Mouse (Mus musculus): ENCODE results near the gene Gm4353.
"Not testable (repeated sequence)": the region's sequence is repeated elsewhere in the genome, so short reads cannot be mapped to it uniquely, and the experiment has no call there.

- TF ChIP-seq POLR2A (IDR thresholded peaks at IDR 0.05; ENCODE audit: control insufficient read depth, extremely low read depth, insufficient read depth, low read length, poor library complexity); CTCF (IDR thresholded peaks at IDR 0.05; ENCODE audit: borderline replicate concordance, control insufficient read depth, extremely low read depth, insufficient read depth, low read length, poor library complexity): not testable (repeated sequence)
Measured at GRCm38 (mm10) chr7:116084366-116084765, at the start of gene Gm4353.

All from thymus, adult 2 months (tissue).